Mouse (Mus musculus): ENCODE data around the gene Sod2. TPM values are rescaled to one million over a fixed set of nuclear protein-coding genes. Genes with fewer than 3 reads are reported as not detected.

The Sod2 gene
- polyA plus RNA-seq (2017; shearing (Covaris generic)) = 123 TPM

DNA sequence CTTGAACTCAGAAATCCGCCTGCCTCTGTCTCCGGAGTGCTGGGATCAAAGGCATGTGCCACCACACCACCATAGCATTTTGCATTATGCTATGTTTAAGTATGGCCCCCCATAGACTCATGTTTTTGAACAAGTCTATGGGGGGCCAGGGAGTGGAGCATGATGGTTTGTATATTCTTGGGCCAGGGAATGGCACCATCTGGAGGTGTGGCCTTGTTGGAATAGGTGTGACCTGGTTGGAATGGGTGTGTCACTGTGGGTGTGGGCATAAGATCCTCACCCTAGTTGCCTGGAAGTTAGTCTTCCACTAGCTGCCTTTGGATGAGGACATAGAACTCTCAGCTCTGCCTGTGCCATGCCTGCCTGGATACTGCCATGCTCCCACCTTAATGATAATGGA, at the start of gene Sod2:
TSS of gene Sod2 (plus strand) at position 301 of the 400 bp plus-strand sequence.

DNA sequence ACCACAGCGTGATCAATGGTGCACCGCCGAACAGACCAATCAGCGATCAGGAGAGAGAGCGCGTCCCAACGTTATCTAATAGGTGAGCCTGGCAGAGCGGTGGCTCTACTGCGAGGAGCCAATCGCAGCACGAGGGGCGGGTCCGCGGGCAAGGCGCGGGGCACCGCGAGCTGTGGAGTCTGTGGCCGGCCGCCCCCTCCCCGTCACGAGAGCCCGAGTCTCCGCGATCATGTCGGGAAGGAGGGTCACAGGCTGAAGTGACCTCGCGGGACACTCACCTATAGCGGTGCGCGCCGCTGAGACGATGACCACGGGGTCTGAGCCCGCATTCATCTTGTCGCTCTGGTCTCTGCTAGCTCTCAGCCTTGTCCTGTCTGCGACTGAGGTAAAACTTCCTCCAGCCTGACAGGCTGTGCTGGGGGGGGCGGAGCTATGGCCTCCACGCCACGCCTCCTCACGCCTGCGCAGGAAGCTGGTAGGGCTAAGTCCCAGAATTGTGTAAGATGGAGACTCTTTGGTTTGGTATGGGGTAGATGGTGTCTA, 46.2 kb upstream of the Sod2 start, which contains the start of gene Acat2:
TSS of gene Acat2 (minus strand) at position 417 of the 543 bp plus-strand sequence.

DNA sequence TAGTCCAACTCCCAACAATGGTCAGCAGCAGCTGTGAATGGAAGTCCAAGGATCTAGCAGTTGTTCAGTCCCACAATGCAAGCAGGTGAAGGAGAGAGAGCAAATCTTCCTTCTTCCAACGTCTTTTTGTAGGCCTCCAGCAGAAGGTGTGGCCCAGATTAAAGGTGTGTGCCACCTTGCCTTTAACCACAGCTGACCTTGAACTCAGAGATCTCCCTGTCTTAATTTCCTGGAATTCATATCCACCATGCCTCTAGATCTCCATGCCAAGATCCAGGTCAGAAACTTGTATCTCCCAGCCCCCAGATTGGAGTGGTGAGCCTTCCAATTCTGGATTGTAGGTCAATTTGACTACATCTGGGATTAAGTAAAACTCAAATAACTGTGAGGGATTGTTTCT, 12.6 kb upstream of the Sod2 start, which contains the start of gene Wtap:
TSS of gene Wtap (minus strand) at position 101 of the 400 bp plus-strand sequence.

DNA sequence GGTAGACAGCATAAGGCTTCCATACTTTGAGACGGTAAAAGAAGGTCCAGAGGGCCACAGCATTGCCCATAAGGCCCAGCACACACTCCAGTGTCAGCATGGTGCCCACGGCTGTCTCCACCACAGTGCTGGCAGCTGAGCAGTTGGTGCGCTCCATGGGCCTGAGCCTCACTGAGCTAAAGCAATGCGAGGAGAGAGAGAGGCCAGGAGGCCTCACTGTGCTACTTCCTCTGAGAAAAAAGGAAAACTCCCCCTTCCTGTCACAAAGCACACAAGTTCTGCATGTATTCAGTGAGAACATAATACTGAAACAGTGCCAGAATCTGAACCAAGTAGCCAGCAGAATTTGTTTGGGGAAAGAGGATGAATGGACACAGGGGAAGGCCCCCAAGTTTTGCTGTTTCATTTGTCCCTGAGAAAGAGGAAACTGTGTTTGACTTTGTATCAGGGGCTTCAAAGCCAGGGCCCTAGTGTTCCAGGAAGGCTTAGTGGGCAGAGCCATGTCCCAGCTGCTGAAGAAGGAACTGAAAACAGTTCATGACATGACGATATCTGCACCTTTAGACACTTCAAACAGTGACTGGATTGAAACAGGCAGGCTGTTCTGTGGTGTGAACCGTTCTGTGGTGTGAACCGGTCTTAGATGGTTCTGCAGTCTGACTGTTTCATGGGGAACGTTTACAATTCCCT, 45.6 kb downstream of the Sod2 start, which contains the start of gene Gpr31b:
TSS of gene Gpr31b (minus strand) at position 173 of the 690 bp plus-strand sequence.

DNA sequence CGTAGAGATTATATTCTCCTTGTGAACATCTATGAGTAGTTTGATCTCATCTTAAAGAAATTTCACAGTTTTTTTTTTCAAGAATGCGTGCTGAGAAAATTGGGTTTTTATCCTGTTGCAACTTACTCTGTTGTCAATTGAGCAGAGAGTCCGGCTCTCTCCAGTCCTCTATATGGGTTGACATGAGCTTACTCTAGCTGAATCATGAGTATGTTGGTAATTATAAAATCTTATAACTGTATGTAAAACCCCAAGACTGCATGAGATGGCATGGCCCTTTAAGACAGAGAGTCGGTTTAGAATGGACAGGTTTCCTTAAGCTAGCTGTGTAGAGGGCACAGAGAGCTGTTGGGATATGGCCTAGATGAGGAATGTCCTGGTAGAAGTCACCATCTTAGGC, 54.2 kb downstream of the Sod2 start, which contains the start of gene Tcp10b:
TSS of gene Tcp10b (plus strand) at position 301 of the 400 bp plus-strand sequence.

Other genes starting within 250 kb of the Sod2 start
- 31.1 TPM for gene Igf2r, start 237.2 kb upstream of the Sod2 start, polyA plus RNA-seq (2017; shearing (Covaris generic))
- 0.29 TPM for gene Mas1, start 138.7 kb upstream of the Sod2 start, polyA plus RNA-seq (2017; shearing (Covaris generic))
- not detected for gene Mrgprh, start 130.8 kb upstream of the Sod2 start, polyA plus RNA-seq (2017; shearing (Covaris generic))
- 0.82 TPM for gene Pnldc1, start 96.6 kb upstream of the Sod2 start, polyA plus RNA-seq (2017; shearing (Covaris generic))
- gene Tcp1, start 91.1 kb upstream of the Sod2 start, polyA plus RNA-seq (2017; shearing (Covaris generic)) = 232 TPM
- gene Mrpl18, start 90.5 kb upstream of the Sod2 start, polyA plus RNA-seq (2017; shearing (Covaris generic)) = 127 TPM
- 0.72 TPM for gene Acat3, start 66.2 kb upstream of the Sod2 start, polyA plus RNA-seq (2017; shearing (Covaris generic))
- 42.8 TPM for gene Acat2, start 46.1 kb upstream of the Sod2 start, polyA plus RNA-seq (2017; shearing (Covaris generic))
- gene Wtap, start 12.7 kb upstream of the Sod2 start, polyA plus RNA-seq (2017; shearing (Covaris generic)) = 30.7 TPM
- not detected for gene Gpr31b, start 45.5 kb downstream of the Sod2 start, polyA plus RNA-seq (2017; shearing (Covaris generic))
- not detected for gene Tcp10b, start 54.3 kb downstream of the Sod2 start, polyA plus RNA-seq (2017; shearing (Covaris generic))
- not detected for gene Unc93a, start 125.0 kb downstream of the Sod2 start, polyA plus RNA-seq (2017; shearing (Covaris generic))
- gene Smok2a, start 214.3 kb downstream of the Sod2 start, polyA plus RNA-seq (2017; shearing (Covaris generic)) = 0.18 TPM
- gene Smok2b, start 223.4 kb downstream of the Sod2 start, polyA plus RNA-seq (2017; shearing (Covaris generic)) = 0.18 TPM